Comparison of ENCODE assay signal across 25 mouse cellular contexts in the genomic region with DNA sequence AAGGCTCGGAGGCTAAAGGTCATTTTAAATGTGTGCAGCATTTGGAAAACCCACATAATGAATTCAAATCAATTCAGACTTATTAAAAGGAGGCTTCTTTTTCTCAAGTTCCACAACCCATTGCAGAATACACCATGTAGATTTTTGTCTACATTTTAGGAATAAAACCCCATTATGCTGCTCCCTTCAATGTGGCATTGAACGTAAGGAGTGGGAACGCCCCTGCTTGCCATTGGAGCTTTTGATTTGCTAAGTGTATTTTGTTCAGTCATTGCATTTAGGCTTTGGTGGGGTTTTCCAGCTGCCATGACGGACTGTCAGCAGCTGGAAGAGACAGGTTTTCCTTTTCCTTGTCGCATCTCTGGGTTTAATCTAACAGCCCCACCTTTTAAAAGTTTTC.
DNase-seq lines count a peak whose midpoint lies in the region; ATAC-seq and TF ChIP-seq lines count a peak whose summit lies in the region.
"Had no signal": no experiment of that assay in that cellular context is flagged by ENCODE, and none has a peak within 500 bp of the region (broad histone marks: within the 10 kb centered on the region; RNA-seq: fewer than 3 reads in every experiment).

No protein-coding gene starts in this region.

- no peaks in the 10 kb centered on the region for H3K27me3 ChIP-seq in forebrain, embryonic 11.5 days (ENCODE audit: control insufficient read depth, insufficient read depth, low read length)
- no peaks in the 10 kb centered on the region for H3K27me3 ChIP-seq in forebrain, embryonic 15.5 days
- H3K27me3 ChIP-seq in hindbrain, embryonic 10.5 days (ENCODE audit: insufficient read depth, poor library complexity, severe bottlenecking), result no peaks in the 10 kb centered on the region
- no peaks in the 10 kb centered on the region for H3K27me3 ChIP-seq in hindbrain, postnatal 0 days (ENCODE audit: insufficient read depth, low read length)
- no peaks in the 10 kb centered on the region for H3K27me3 ChIP-seq in midbrain, embryonic 12.5 days
- H3K27me3 ChIP-seq in midbrain, postnatal 0 days (ENCODE audit: insufficient read depth, low read length), result no peaks in the 10 kb centered on the region
- no peaks in the 10 kb centered on the region for H3K27me3 ChIP-seq in kidney, embryonic 16.5 days (ENCODE audit: insufficient read depth, low read length)
- H3K27me3 ChIP-seq: embryonic facial prominence, embryonic 12.5 days; embryonic facial prominence, embryonic 15.5 days; forebrain, embryonic 13.5 days; hindbrain, embryonic 15.5 days; intestine, embryonic 15.5 days; Patski had no signal

- 0 out of 2 replicates have a peak, but pooled peaks cover 2% of the 10 kb centered on the region for H3K4me1 ChIP-seq in forebrain, embryonic 11.5 days (replicated peaks; ENCODE audit: control insufficient read depth, insufficient read depth, low read length)
- peaks cover 9% of the 10 kb centered on the region; the same call in 1 of the 2 replicates for H3K4me1 ChIP-seq in forebrain, embryonic 15.5 days
- peaks cover 26% of the 10 kb centered on the region for H3K4me1 ChIP-seq in hindbrain, embryonic 10.5 days (replicated peaks)
- peaks cover 4% of the 10 kb centered on the region; the same call in 1 of the 2 replicates for H3K4me1 ChIP-seq in hindbrain, postnatal 0 days (ENCODE audit: insufficient read depth, low read length)
- peaks cover 17% of the 10 kb centered on the region; the same call in 1 of the 2 replicates for H3K4me1 ChIP-seq in midbrain, embryonic 12.5 days
- no peaks in the 10 kb centered on the region for H3K4me1 ChIP-seq in midbrain, postnatal 0 days (ENCODE audit: insufficient read depth, low read length)
- H3K4me1 ChIP-seq in kidney, embryonic 16.5 days (ENCODE audit: insufficient read depth, low read length), result peaks cover 7% of the 10 kb centered on the region; the same call in 1 of the 2 replicates
- H3K4me1 ChIP-seq: embryonic facial prominence, embryonic 15.5 days; intestine, embryonic 15.5 days had no signal

- H3K36me3 ChIP-seq in forebrain, embryonic 11.5 days (ENCODE audit: control insufficient read depth, insufficient read depth, low read length), result no peaks in the 10 kb centered on the region
- H3K36me3 ChIP-seq in forebrain, embryonic 15.5 days, result no peaks in the 10 kb centered on the region
- no peaks in the 10 kb centered on the region for H3K36me3 ChIP-seq in hindbrain, embryonic 10.5 days
- no peaks in the 10 kb centered on the region for H3K36me3 ChIP-seq in hindbrain, postnatal 0 days (ENCODE audit: insufficient read depth, low read length)
- H3K36me3 ChIP-seq in midbrain, embryonic 12.5 days, result no peaks in the 10 kb centered on the region
- H3K36me3 ChIP-seq in midbrain, postnatal 0 days (ENCODE audit: insufficient read depth, low read length), result no peaks in the 10 kb centered on the region
- H3K36me3 ChIP-seq in kidney, embryonic 16.5 days (ENCODE audit: insufficient read depth, low read length), result no peaks in the 10 kb centered on the region
- H3K36me3 ChIP-seq: embryonic facial prominence, embryonic 12.5 days; embryonic facial prominence, embryonic 15.5 days; hindbrain, embryonic 15.5 days; intestine, embryonic 15.5 days had no signal

- H3K4me3 ChIP-seq in forebrain, embryonic 11.5 days (ENCODE audit: low read depth, low read length), result no peak overlapping the region
- no peak overlapping the region for H3K4me3 ChIP-seq in forebrain, embryonic 15.5 days
- no peak overlapping the region for H3K4me3 ChIP-seq in hindbrain, embryonic 10.5 days
- H3K4me3 ChIP-seq in hindbrain, postnatal 0 days (ENCODE audit: low read length), result no peak overlapping the region
- no peak overlapping the region for H3K4me3 ChIP-seq in midbrain, embryonic 12.5 days
- no peak overlapping the region for H3K4me3 ChIP-seq in midbrain, postnatal 0 days (ENCODE audit: low read depth, low read length)
- no peak overlapping the region for H3K4me3 ChIP-seq in kidney, embryonic 16.5 days (ENCODE audit: low read length)
- H3K4me3 ChIP-seq: embryonic facial prominence, embryonic 12.5 days; embryonic facial prominence, embryonic 15.5 days; forebrain, embryonic 13.5 days; gastrocnemius, adult 2 months; hindbrain, embryonic 15.5 days; intestine, embryonic 15.5 days had no signal

- WGBS in forebrain, embryonic 11.5 days, result 58% methylated on average over 5 of the region's 5 CpGs
- 35% methylated on average over 5 of the region's 5 CpGs for WGBS in forebrain, embryonic 15.5 days
- 63% methylated on average over 5 of the region's 5 CpGs for WGBS in hindbrain, embryonic 10.5 days
- WGBS in hindbrain, postnatal 0 days, result 61% methylated on average over 5 of the region's 5 CpGs
- WGBS in midbrain, embryonic 12.5 days, result 44% methylated on average over 5 of the region's 5 CpGs
- 55% methylated on average over 5 of the region's 5 CpGs for WGBS in midbrain, postnatal 0 days
- 90% methylated on average over 5 of the region's 5 CpGs for WGBS in kidney, embryonic 16.5 days

- no peak overlapping the region for H3K4me2 ChIP-seq in forebrain, embryonic 11.5 days (ENCODE audit: low read depth, low read length, severe bottlenecking)
- no peak overlapping the region for H3K4me2 ChIP-seq in forebrain, embryonic 15.5 days (replicated peaks)
- no peak overlapping the region for H3K4me2 ChIP-seq in hindbrain, postnatal 0 days (ENCODE audit: low read depth, low read length)
- no peak overlapping the region for H3K4me2 ChIP-seq in midbrain, embryonic 12.5 days (replicated peaks)
- H3K4me2 ChIP-seq in midbrain, postnatal 0 days (ENCODE audit: low read depth, low read length, poor library complexity, severe bottlenecking), result no peak overlapping the region
- H3K4me2 ChIP-seq in kidney, embryonic 16.5 days (replicated peaks; ENCODE audit: low read depth, low read length), result no peak overlapping the region
- H3K4me2 ChIP-seq: embryonic facial prominence, embryonic 12.5 days; embryonic facial prominence, embryonic 15.5 days; forebrain, embryonic 13.5 days; heart, embryonic 11.5 days; hindbrain, embryonic 15.5 days; intestine, embryonic 15.5 days had no signal

- no peak for DNase-seq in forebrain, embryonic 11.5 days (ENCODE audit: low spot score)
- no peak for DNase-seq in hindbrain, embryonic 10.5 days (ENCODE audit: low spot score)
- no peak for DNase-seq in hindbrain, postnatal 0 days (ENCODE audit: low spot score)
- no peak for DNase-seq in midbrain, postnatal 0 days (ENCODE audit: low spot score)
- DNase-seq: adrenal gland, adult 8-10 months; adrenal gland, postnatal 25 days; cerebellum, adult 11-12 months; cerebellum, adult 9-10 months; cerebellum, postnatal 25 days; gastrocnemius, adult 2 months; gastrocnemius, postnatal 14 days; heart, adult 11 months; kidney, adult 11 months had no signal

- TF ChIP-seq CTCF in hindbrain, postnatal 0 days (IDR thresholded peaks at IDR 0.05; ENCODE audit: low read depth), result no peak
- TF ChIP-seq CTCF in midbrain, postnatal 0 days (IDR thresholded peaks at IDR 0.05), result no peak

- ATAC-seq in forebrain, embryonic 11.5 days (replicated peaks; ENCODE audit: low FRiP score), result 0 out of 2 replicates have a peak, but pooled peaks have one; percentile 30
- ATAC-seq in forebrain, embryonic 15.5 days (replicated peaks), result no peak
- no peak for ATAC-seq in hindbrain, postnatal 0 days
- no peak for ATAC-seq in midbrain, embryonic 12.5 days (ENCODE audit: low FRiP score, low read depth)
- no peak for ATAC-seq in midbrain, postnatal 0 days (ENCODE audit: low FRiP score)
- ATAC-seq in kidney, embryonic 16.5 days (ENCODE audit: low FRiP score, low TSS enrichment), result no peak
- ATAC-seq: activated CD4-positive, CD25-positive, alpha-beta regulatory T cell, adult 4 months; forebrain, embryonic 13.5 days; intestine, embryonic 15.5 days; Patski had no signal

- no peak overlapping the region for H3K9ac ChIP-seq in forebrain, embryonic 11.5 days (ENCODE audit: low read length)
- no peak overlapping the region for H3K9ac ChIP-seq in forebrain, embryonic 15.5 days (replicated peaks)
- no peak overlapping the region for H3K9ac ChIP-seq in hindbrain, postnatal 0 days (replicated peaks; ENCODE audit: low read length)
- no peak overlapping the region for H3K9ac ChIP-seq in midbrain, embryonic 12.5 days (replicated peaks)
- H3K9ac ChIP-seq in midbrain, postnatal 0 days (replicated peaks; ENCODE audit: low read length, poor library complexity, severe bottlenecking), result no peak overlapping the region
- no peak overlapping the region for H3K9ac ChIP-seq in kidney, embryonic 16.5 days (replicated peaks; ENCODE audit: low read length)
- H3K9ac ChIP-seq: embryonic facial prominence, embryonic 12.5 days; embryonic facial prominence, embryonic 15.5 days; forebrain, embryonic 13.5 days; hindbrain, embryonic 15.5 days; intestine, embryonic 15.5 days had no signal

- no peak overlapping the region for H3K27ac ChIP-seq in forebrain, embryonic 11.5 days (ENCODE audit: low read depth, low read length)
- no peak overlapping the region for H3K27ac ChIP-seq in forebrain, embryonic 15.5 days (replicated peaks)
- peak overlapping the region; percentile 74 for H3K27ac ChIP-seq in hindbrain, embryonic 10.5 days
- H3K27ac ChIP-seq in hindbrain, postnatal 0 days, result no peak overlapping the region
- 0 out of 2 replicates have a peak overlapping the region, but pooled peaks have one; percentile 8 for H3K27ac ChIP-seq in midbrain, embryonic 12.5 days (replicated peaks)
- H3K27ac ChIP-seq in midbrain, postnatal 0 days (ENCODE audit: low read depth, low read length), result no peak overlapping the region
- H3K27ac ChIP-seq in kidney, embryonic 16.5 days (ENCODE audit: low read length), result no peak overlapping the region
- H3K27ac ChIP-seq: embryonic facial prominence, embryonic 12.5 days; embryonic facial prominence, embryonic 15.5 days; forebrain, embryonic 13.5 days; gastrocnemius, adult 2 months; hindbrain, embryonic 15.5 days; intestine, embryonic 15.5 days had no signal

- no peaks in the 10 kb centered on the region for H3K9me3 ChIP-seq in forebrain, embryonic 11.5 days (ENCODE audit: control insufficient read depth, low read length)
- no peaks in the 10 kb centered on the region for H3K9me3 ChIP-seq in forebrain, embryonic 15.5 days
- H3K9me3 ChIP-seq in hindbrain, embryonic 10.5 days, result no peaks in the 10 kb centered on the region
- H3K9me3 ChIP-seq in hindbrain, postnatal 0 days (ENCODE audit: low read length), result no peaks in the 10 kb centered on the region
- no peaks in the 10 kb centered on the region for H3K9me3 ChIP-seq in midbrain, embryonic 12.5 days
- no peaks in the 10 kb centered on the region for H3K9me3 ChIP-seq in midbrain, postnatal 0 days (ENCODE audit: low read length)
- no peaks in the 10 kb centered on the region for H3K9me3 ChIP-seq in kidney, embryonic 16.5 days (ENCODE audit: low read length)
- H3K9me3 ChIP-seq: embryonic facial prominence, embryonic 12.5 days; embryonic facial prominence, embryonic 15.5 days; forebrain, embryonic 13.5 days; G1E; hindbrain, embryonic 15.5 days; intestine, embryonic 15.5 days had no signal

Comparison
In these comparisons a context has a peak if more than half of its experiments do, and no peak if none do; other contexts are left out.
1. H3K27ac ChIP-seq: peak in hindbrain, embryonic 10.5 days (single experiment) and midbrain, embryonic 12.5 days (single experiment); none in forebrain, embryonic 11.5 days (single experiment), forebrain, embryonic 15.5 days (single experiment), hindbrain, postnatal 0 days (single experiment), midbrain, postnatal 0 days (single experiment) and kidney, embryonic 16.5 days (single experiment).